Mouse (Mus musculus) G1E (cell line): ENCODE measurements at regions not wholly inside any gene's neighbourhood (a gene's known extent, or its start where the extent isn't known, plus 50 kb on each side); places are given as distances from the start of the nearest gene placed in this dataset.
"Not testable (repeated sequence)": the region's sequence is repeated elsewhere in the genome, so short reads cannot be mapped to it uniquely, and the experiment has no call there.

Experiments
- ATAC-seq: 2 replicates; pipeline ENCODE4 v1.8.0; 2016; ENCODE audit warnings: mild to moderate bottlenecking; ENCODE audit not compliant: insufficient number of reproducible peaks, poor library complexity, low FRiP score, severe bottlenecking; ENCODE audit errors: extremely low read depth
- DNase-seq: peaks from one replicate; pipeline ENCODE4 v3.0.0; 2012; ENCODE audit warnings: low spot score
- H3K27me3 ChIP-seq: 2 replicates; pipeline ENCODE4 v1.6.1; 2012; ENCODE audit warnings: mild to moderate bottlenecking, low read length, inconsistent platforms; ENCODE audit not compliant: insufficient read depth
- H3K36me3 ChIP-seq: replicated peaks from 2 replicates; pipeline ENCODE3; 2012; ENCODE audit warnings: mild to moderate bottlenecking, inconsistent platforms
- H3K4me1 ChIP-seq: 2 replicates; pipeline ENCODE4 v1.6.1; 2012; ENCODE audit warnings: low read depth, low read length, inconsistent platforms, mixed read lengths; ENCODE audit not compliant: insufficient read depth
- H3K4me3 ChIP-seq: 2 replicates; pipeline ENCODE4 v1.5.1; 2012; ENCODE audit warnings: low read depth, mild to moderate bottlenecking, inconsistent platforms, low read length, moderate library complexity, mixed read lengths
- H3K9me3 ChIP-seq: replicated peaks from 2 replicates; pipeline ENCODE4 v1.6.1; 2012; ENCODE audit warnings: inconsistent platforms
- CTCF ChIP-seq: IDR thresholded peaks from 2 replicates; pipeline ENCODE4 v1.5.1; 2012; ENCODE audit warnings: low read depth, low read length, inconsistent platforms, mixed read lengths
- GATA1 ChIP-seq: IDR thresholded peaks from 2 replicates; pipeline ENCODE4 v1.6.1; 2012; ENCODE audit warnings: borderline replicate concordance, low read length, inconsistent platforms, mixed read lengths
- GATA2 ChIP-seq: IDR thresholded peaks from 2 replicates; pipeline ENCODE4 v1.6.1; 2012; ENCODE audit warnings: low read depth, low read length, inconsistent platforms, borderline replicate concordance
- POLR2AphosphoS5 ChIP-seq: IDR thresholded peaks from 2 replicates; pipeline ENCODE4 v1.6.1; 2012; ENCODE audit warnings: low read depth, low read length, inconsistent platforms; ENCODE audit not compliant: insufficient replicate concordance
- TAL1 ChIP-seq: conservative IDR thresholded peaks from 2 replicates; pipeline ENCODE4 v1.6.1; 2012; ENCODE audit warnings: low read depth, low read length, inconsistent platforms, mixed read lengths

DNA sequence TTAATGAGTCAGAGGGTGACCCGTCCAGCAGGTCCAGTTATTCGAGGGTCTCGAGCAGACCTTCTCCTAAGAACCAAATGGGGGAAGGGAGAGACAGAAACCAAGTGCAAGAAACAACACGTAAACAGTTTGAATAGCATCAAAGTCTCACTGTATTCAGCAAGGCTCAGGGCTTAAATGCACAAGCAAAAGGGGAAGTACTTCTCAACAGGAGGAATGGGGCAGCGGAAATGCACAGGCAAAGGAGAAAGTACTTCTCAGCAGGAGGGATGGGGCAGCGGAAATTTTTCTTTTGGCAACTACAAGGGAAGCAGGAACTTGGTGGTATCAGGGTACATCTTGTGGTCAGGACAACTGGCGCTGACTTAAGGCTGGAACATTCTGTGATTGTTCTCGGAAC lies 330.6 kb downstream of the 9430069I07Rik start:
- not testable (repeated sequence) for ATAC-seq, H3K36me3 ChIP-seq, H3K4me3 ChIP-seq

DNA sequence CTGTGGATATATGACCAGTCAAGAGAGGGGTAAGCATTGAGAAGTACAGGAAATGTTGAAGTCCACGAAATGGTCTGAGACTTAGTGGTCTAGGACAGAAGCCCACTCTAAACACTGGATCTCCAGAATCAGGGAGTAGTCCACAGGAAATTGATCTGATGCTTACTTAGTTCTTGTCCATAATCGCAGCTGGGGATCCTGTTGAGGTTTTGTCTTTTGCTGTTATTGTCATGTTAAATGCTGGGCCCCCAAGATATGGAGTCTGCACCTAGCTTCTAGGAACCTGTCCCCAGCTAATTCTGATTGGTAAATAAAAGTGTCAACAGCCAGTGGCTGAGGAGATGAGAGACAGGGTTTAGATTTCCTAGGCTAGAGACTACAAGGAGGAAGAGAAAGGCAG lies 332.3 kb downstream of the 9430069I07Rik start:
- no peaks in the 10 kb centered on the region for H3K9me3 ChIP-seq
- no peak overlapping the region for H3K4me3 ChIP-seq
- TF ChIP-seq GATA1: no peak
- no peak for TF ChIP-seq POLR2AphosphoS5
- TF ChIP-seq TAL1: no peak
- no peak for TF ChIP-seq GATA2
- no peak for TF ChIP-seq CTCF
- no peak for DNase-seq
- H3K27me3 ChIP-seq: no peaks in the 10 kb centered on the region
- no peaks in the 10 kb centered on the region for H3K4me1 ChIP-seq
- H3K36me3 ChIP-seq: no peaks in the 10 kb centered on the region
- no peak for ATAC-seq

More for the DNA sequence above, 330.6 kb downstream of the 9430069I07Rik start:
- not testable (repeated sequence) for H3K9me3 ChIP-seq, H3K4me1 ChIP-seq, DNase-seq, H3K27me3 ChIP-seq

DNA sequence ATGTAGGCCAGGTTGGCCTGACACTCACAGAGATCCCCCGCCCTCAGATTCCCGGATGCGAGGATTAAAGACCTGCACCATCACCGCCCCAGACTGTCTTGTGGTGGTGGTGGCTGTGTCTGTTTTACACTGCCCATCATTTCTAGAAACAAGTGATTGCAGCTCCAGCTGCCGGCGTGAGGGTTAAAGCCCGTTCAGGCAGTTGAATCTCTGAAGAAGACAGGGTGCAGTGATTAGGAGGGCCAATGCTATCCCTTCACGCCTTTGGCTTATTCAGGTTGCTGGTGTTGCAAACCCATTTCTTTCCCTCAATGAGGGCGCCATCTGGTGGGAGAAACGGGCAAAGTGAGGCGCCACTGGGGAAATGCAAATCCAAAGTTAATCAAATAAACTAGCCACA lies 335.8 kb downstream of the 9430069I07Rik start:
- Histone ChIP-seq H3K36me3 (no peaks in the 10 kb centered on the region), H3K27me3 (no peaks in the 10 kb centered on the region), H3K9me3 (no peaks in the 10 kb centered on the region), H3K4me3 (no peak overlapping the region), H3K4me1 (no peaks in the 10 kb centered on the region)
- no peak for TF ChIP-seq GATA1
- peak; percentile 55; the same call in 1 of the 2 replicates for TF ChIP-seq CTCF
- DNase-seq: no peak
- no peak for ATAC-seq

DNA sequence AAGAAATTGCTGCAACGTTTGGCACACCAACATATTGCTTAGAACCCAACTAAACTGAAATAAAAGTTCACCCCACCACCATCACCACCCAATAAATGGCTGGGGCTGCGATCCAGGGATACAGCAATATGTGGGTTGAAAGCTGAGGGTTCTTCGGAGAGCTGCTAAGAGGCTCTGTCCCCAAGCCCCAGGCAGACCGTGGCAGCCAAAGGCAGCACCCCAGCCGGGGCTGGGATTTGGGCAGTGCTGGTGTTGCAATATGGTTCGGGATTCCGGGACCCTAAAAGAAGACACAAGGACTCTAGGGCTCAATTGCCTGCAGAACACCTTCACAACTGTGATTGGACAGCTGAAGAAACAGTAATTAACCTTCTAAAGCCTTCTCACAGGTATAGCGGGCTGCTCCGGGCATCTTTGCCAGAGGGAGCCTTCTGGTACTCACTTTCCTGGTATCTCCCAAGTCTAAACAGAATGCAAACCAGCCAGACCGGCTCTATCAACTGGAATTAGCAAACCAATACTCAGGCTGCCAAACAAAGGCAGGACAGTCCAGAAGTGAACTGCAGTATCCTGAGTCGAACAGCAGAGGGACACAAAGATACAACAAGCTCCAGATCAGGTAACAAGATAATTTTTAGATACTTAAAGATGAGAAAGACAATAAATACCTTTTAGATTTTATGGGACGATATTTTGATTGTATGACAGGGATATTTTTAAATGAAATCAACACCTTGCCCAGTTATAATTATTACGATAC lies 341.1 kb downstream of the 9430069I07Rik start:
- no peak for ATAC-seq
- DNase-seq: no peak

GRCm38 (mm10) chr15:34008591-34008990 lies 349.1 kb downstream of the 9430069I07Rik start:
- ATAC-seq: no peak
- H3K4me1 ChIP-seq: no peaks in the 10 kb centered on the region
- no peaks in the 10 kb centered on the region for H3K27me3 ChIP-seq
- no peaks in the 10 kb centered on the region for H3K9me3 ChIP-seq
- no peak for DNase-seq
- H3K36me3 ChIP-seq: no peaks in the 10 kb centered on the region
- TF ChIP-seq GATA2 (no peak), TAL1 (no peak), GATA1 (no peak), POLR2AphosphoS5 (no peak), CTCF (no peak)
- H3K4me3 ChIP-seq: no peak overlapping the region

More for the DNA sequence above, 341.1 kb downstream of the 9430069I07Rik start:
- Histone ChIP-seq H3K4me1 (no peaks in the 10 kb centered on the region), H3K4me3 (no peak overlapping the region), H3K36me3 (no peaks in the 10 kb centered on the region), H3K27me3 (no peaks in the 10 kb centered on the region), H3K9me3 (no peaks in the 10 kb centered on the region)
- TF ChIP-seq POLR2AphosphoS5: no peak
- TF ChIP-seq GATA2: no peak
- no peak for TF ChIP-seq CTCF
- TF ChIP-seq GATA1: no peak
- no peak for TF ChIP-seq TAL1

- no peaks in the 10 kb centered on the region for H3K9me3 ChIP-seq
- ATAC-seq: no peak
- H3K4me3 ChIP-seq: no peak overlapping the region
- H3K4me1 ChIP-seq: no peaks in the 10 kb centered on the region
- no peak for DNase-seq
- no peaks in the 10 kb centered on the region for H3K36me3 ChIP-seq
- no peaks in the 10 kb centered on the region for H3K27me3 ChIP-seq
- TF ChIP-seq GATA2 (no peak), POLR2AphosphoS5 (no peak), GATA1 (no peak), CTCF (no peak), TAL1 (no peak)
Measured at GRCm38 (mm10) chr15:33992383-33992782, 365.3 kb downstream of the 9430069I07Rik start.

- no peak for ATAC-seq
- Histone ChIP-seq H3K27me3 (no peaks in the 10 kb centered on the region), H3K9me3 (no peaks in the 10 kb centered on the region), H3K4me3 (no peak overlapping the region), H3K4me1 (no peaks in the 10 kb centered on the region), H3K36me3 (no peaks in the 10 kb centered on the region)
- DNase-seq: no peak
- TF ChIP-seq TAL1: no peak
- TF ChIP-seq GATA2: no peak
- TF ChIP-seq GATA1: no peak
Measured at GRCm38 (mm10) chr15:33975077-33975476, 382.6 kb downstream of the 9430069I07Rik start.
